Comparison of ENCODE assay signal across 8 mouse cellular contexts in the genomic region with DNA sequence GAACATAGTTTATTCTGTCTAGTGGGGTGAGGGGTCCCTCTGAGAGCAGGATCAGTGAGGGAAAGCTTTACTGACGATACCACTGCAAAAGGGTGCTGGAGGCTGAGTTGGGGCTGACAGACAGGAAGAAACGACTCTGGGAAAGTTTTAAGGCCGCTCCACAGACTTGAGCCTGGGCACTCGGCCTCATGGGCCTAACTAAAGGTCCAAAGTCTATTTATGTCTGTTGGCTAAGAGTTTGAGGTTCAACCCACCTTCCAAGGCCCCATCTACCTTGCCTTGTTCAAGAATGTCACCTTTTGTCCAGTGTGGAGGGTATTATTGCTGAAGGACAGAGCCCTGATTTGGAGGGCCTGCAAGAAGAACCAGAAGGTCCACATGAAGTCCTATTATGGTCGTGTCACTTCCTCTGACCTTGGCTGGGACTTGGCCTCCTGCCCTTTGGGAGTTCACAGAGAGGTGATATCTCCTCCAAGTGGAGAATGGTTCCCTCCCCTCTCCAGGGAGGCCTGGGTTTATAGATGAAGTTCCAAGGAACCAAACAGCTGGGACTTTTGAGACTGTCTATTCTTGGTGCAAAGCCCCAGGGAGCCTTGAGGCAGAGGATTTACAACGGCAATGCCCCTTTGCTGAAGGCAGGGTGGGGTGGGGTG. TPM values are rescaled to one million over a fixed set of nuclear protein-coding genes. Genes with fewer than 3 reads are reported as not detected.
A peak's percentile ranks its signal among the peaks of the same experiment; 100 is the strongest.
DNase-seq lines count a peak whose midpoint lies in the region; ATAC-seq and TF ChIP-seq lines count a peak whose summit lies in the region.

No protein-coding gene starts in this region.

- no peaks in the 10 kb centered on the region for H3K27me3 ChIP-seq in intestine, postnatal 0 days (replicated peaks; ENCODE audit: control insufficient read depth, insufficient read depth, low read length)
- H3K27me3 ChIP-seq in hindbrain, embryonic 11.5 days (ENCODE audit: control insufficient read depth, insufficient read depth, low read length) = no peaks in the 10 kb centered on the region

- peak; percentile 75 for ATAC-seq in intestine, postnatal 0 days
- no peak for ATAC-seq in hindbrain, embryonic 11.5 days (ENCODE audit: low FRiP score)

- no peak overlapping the region for H3K4me2 ChIP-seq in intestine, postnatal 0 days (replicated peaks; ENCODE audit: low read depth)
- no peak overlapping the region for H3K4me2 ChIP-seq in hindbrain, embryonic 11.5 days (replicated peaks; ENCODE audit: low read depth, low read length)

- no peak overlapping the region for H3K9ac ChIP-seq in intestine, postnatal 0 days (ENCODE audit: low read depth, low read length)
- no peak overlapping the region for H3K9ac ChIP-seq in hindbrain, embryonic 11.5 days (ENCODE audit: low read depth, low read length)

- DNase-seq in 3T3-L1 (ENCODE audit: low read depth, low spot score) = peak; percentile 51
- peak; percentile 88 for DNase-seq in gastrocnemius, adult 2 months
- peak; percentile 90 for DNase-seq in lung, postnatal 10 days
- no peak for DNase-seq in hindbrain, embryonic 11.5 days (ENCODE audit: low spot score)
- no peak for DNase-seq in right cerebral cortex, adult 18-20 months
- DNase-seq in yolk sac, embryonic 10.5 days (ENCODE audit: low spot score) = no peak
- no peak for DNase-seq in retina, postnatal 1 day

- no peaks in the 10 kb centered on the region; the same call in 1 of the 2 replicates for H3K36me3 ChIP-seq in intestine, postnatal 0 days (ENCODE audit: control insufficient read depth, insufficient read depth)
- H3K36me3 ChIP-seq in hindbrain, embryonic 11.5 days (ENCODE audit: control insufficient read depth, insufficient read depth, low read length) = no peaks in the 10 kb centered on the region

- intact Hi-C loops in gastrocnemius, adult 2 months (cut with DNase I) = loop anchor here (2.0 to 5.0 kb wide), 2 partner anchors 17 to 41 kb away; no protein-coding TSS in a partner anchor

- peak overlapping the region; percentile 13; the same call in 1 of the 2 replicates for H3K4me3 ChIP-seq in gastrocnemius, adult 2 months
- no peak overlapping the region for H3K4me3 ChIP-seq in intestine, postnatal 0 days (ENCODE audit: low read depth, low read length)
- H3K4me3 ChIP-seq in hindbrain, embryonic 11.5 days (ENCODE audit: low read depth, low read length) = no peak overlapping the region

- H3K27ac ChIP-seq in gastrocnemius, adult 2 months = peak overlapping the region; percentile 92
- no peak overlapping the region for H3K27ac ChIP-seq in intestine, postnatal 0 days (ENCODE audit: low read depth, low read length)
- no peak overlapping the region for H3K27ac ChIP-seq in hindbrain, embryonic 11.5 days (ENCODE audit: low read depth, low read length)

- peaks cover 17% of the 10 kb centered on the region; the same call in 1 of the 2 replicates for H3K4me1 ChIP-seq in intestine, postnatal 0 days (replicated peaks; ENCODE audit: control insufficient read depth, insufficient read depth, low read length)
- H3K4me1 ChIP-seq in hindbrain, embryonic 11.5 days (replicated peaks; ENCODE audit: control insufficient read depth, insufficient read depth, low read length) = no peaks in the 10 kb centered on the region; the same call in 1 of the 2 replicates

- WGBS in intestine, postnatal 0 days = 21% methylated on average over 6 of the region's 6 CpGs
- WGBS in hindbrain, embryonic 11.5 days = 66% methylated on average over 6 of the region's 6 CpGs

- no peaks in the 10 kb centered on the region for H3K9me3 ChIP-seq in intestine, postnatal 0 days (ENCODE audit: control insufficient read depth)
- no peaks in the 10 kb centered on the region for H3K9me3 ChIP-seq in hindbrain, embryonic 11.5 days (ENCODE audit: control insufficient read depth, low read length)

- no peak for TF ChIP-seq CTCF in gastrocnemius, adult 2 months (IDR thresholded peaks at IDR 0.05)
- TF ChIP-seq CTCF in intestine, postnatal 0 days (IDR thresholded peaks at IDR 0.05; ENCODE audit: low read depth) = no peak

RNA-seq across cellular contexts. Expression of a gene that starts 55.2 kb away (rescaled TPM):
- total RNA-seq in gastrocnemius, adult 2 months (2021) = 10 to 100 TPM; 59.5 to 63.7 TPM
- 93.0 and 100 TPM in 2 replicates for polyA plus RNA-seq in intestine, postnatal 0 days (2015; fragmentation: Nextera tagmentation; extraction: Ambion mirVana)
- polyA plus RNA-seq in hindbrain, embryonic 11.5 days (2014; fragmentation: Nextera tagmentation; extraction: Ambion mirVana) = 21.5 and 36.4 TPM in 2 replicates

Comparison
In these comparisons a context has a peak if more than half of its experiments do, and no peak if none do; other contexts are left out.
1. DNase-seq: peak in 3T3-L1 (single experiment), gastrocnemius, adult 2 months (single experiment) and lung, postnatal 10 days (single experiment); none in hindbrain, embryonic 11.5 days (single experiment), right cerebral cortex, adult 18-20 months (single experiment), yolk sac, embryonic 10.5 days (single experiment) and retina, postnatal 1 day (single experiment).